Mouse (Mus musculus): Measurements from ENCODE around the gene Mrvi1. TPM values are rescaled to one million over a fixed set of nuclear protein-coding genes. Genes with fewer than 3 reads are reported as not detected.

Gene Mrvi1
- total RNA-seq, 4 experiments from 2014 or later, result 2.1 to 3.6 (median 3.3) TPM

- DNase-seq (ENCODE audit: low spot score in 2 of 2), result no peak
Measured at GRCm38 (mm10) chr7:110981036-110981435, 1.2 kb downstream of the Mrvi1 start.

DNA sequence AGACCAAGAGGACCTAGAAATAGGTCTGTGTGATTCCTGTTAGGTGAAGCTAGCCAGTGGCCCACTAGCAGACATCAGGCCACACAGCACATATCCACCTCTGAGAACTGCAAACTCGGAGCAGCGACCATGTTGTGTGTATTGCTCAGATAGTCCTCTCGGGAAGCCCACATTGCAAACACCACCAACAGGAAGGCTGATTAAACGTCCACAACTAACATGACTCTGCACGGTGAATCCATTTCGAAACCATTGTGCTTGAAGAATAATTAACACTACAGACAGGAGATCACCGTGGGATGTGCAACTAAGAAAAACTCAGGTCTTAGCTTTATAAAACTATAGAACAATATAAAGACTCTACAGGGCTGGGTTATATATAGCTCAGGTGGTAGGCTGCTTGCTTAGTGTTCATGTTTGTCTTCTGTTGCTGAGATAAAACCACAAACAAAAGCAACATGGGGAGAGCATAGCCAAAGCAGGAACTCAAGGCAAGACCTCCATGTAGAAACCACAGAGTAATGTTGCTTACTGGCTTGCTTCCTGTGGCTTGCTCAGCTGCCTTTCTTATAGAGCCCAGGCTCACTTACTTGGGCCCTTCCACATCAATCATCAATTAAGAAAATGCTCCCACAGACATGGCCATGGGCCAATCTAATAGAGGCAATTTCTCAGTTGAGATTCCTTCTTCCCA is 4.4 kb downstream of the Mrvi1 start:
- no peak for DNase-seq (ENCODE audit: low spot score in 2 of 2)

- DNase-seq (ENCODE audit: low spot score in 2 of 2), result no peak
Measured at GRCm38 (mm10) chr7:110973450-110973849, 8.8 kb downstream of the Mrvi1 start.

DNA sequence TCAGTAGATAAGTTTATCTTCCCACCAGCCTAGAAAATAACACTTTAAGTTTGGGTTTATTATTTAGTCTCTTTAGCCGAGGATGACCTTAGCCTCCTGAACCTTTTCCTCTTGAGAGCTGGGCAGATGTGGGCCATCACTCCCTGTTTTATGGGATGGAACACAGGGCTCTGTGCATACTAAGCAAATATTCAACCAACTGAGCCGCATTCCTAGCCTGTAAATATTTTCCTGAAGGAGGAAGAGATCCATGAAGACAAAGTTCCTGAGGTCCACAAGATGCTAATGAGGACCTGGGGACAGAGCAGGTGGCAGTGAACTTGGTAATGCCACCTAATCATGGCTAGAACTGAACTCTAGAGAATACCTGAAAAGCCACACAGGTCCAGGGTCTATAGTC is 9.5 kb downstream of the Mrvi1 start:
- no peak for DNase-seq (ENCODE audit: low spot score in 2 of 2)

DNA sequence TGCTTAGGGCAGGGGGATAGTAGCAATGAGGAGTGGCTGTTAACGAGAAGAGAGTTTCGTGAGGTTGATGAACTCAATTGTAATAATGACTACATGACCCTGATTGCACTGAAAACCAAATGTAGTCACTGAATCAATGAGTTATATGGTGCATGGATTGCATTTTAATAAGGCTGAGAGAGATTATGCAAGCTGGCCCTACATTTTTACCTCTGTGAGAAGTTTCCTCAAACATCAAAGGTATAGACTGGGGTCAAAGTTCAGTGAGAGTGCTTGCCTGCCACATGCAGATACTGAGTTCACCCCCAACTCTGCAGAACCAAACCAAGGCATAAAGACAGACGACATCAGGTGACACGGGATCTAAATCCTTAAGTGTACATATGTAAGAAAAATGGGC is 14.9 kb downstream of the Mrvi1 start:
- DNase-seq (ENCODE audit: low spot score in 2 of 2), result no peak

DNA sequence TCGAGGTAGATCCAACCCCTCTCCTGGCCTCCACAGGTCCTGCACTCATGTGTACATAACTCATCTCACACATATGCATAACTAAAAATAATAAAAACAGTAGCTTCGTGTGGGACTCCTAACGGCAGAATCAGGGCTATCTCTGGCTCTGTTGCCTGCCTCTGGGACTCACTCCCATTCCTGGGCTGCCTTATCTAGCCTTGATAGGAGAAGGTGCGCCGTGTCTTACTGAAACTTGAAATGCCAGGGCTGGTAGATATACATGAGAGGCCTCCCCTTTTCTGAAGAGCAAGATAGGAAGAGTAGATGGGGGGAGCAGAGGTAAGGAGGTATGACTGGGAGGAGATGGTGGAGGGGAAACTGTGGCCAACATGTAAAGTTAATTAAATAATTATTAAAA is 15.4 kb downstream of the Mrvi1 start:
- no peak for DNase-seq (ENCODE audit: low spot score in 2 of 2)

GRCm38 (mm10) chr7:110965387-110965786 is 16.9 kb downstream of the Mrvi1 start:
- no peak for DNase-seq (ENCODE audit: low spot score in 2 of 2)

GRCm38 (mm10) chr7:110963655-110963997 is 18.6 kb downstream of the Mrvi1 start:
- DNase-seq (ENCODE audit: low spot score in 2 of 2), result no peak

- no peak for DNase-seq (ENCODE audit: low spot score in 2 of 2)
Measured at GRCm38 (mm10) chr7:110962943-110963654, 19.2 kb downstream of the Mrvi1 start.

- DNase-seq (ENCODE audit: low spot score in 2 of 2), result no peak
Measured at GRCm38 (mm10) chr7:110962497-110962896, 19.8 kb downstream of the Mrvi1 start.

DNA sequence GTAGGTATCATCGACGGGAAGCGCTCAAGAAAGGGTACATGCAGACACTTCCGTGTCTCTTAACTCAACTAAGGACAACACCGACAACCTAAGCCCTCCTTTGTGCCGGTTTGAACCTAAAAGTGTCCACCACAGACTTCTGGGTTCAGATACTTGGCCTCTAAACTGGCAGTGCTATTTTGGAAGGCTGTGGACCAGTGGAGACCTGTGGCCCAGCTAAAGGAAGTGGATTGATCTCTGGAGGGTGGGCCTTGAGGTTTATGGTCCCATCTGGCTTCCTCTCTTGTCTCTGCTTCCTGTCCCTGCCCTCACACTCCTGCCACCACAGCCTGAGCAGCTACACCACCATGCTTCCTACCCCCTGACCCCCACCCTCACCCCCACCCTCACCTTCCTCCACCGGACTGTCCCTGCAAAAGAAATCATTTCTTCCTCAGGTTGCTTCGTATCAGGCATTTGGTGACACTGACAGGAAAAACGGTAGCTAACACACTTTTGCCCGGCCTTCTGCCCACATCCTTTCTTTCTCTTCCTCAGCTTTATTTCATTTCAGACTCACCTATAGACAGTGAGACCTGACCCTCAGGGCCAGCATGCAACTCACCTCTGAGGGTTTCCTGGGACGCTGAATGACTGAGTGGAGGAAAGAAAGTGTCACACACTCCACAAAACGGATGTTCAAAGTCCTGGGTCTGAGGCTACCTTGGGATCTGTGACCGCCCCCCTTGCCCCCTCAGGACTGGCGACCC is 25.7 kb downstream of the Mrvi1 start:
- no peak for DNase-seq (ENCODE audit: low spot score in 2 of 2)

- DNase-seq (ENCODE audit: low spot score in 2 of 2), result no peak
Measured at GRCm38 (mm10) chr7:110955576-110955975, 26.7 kb downstream of the Mrvi1 start.

DNA sequence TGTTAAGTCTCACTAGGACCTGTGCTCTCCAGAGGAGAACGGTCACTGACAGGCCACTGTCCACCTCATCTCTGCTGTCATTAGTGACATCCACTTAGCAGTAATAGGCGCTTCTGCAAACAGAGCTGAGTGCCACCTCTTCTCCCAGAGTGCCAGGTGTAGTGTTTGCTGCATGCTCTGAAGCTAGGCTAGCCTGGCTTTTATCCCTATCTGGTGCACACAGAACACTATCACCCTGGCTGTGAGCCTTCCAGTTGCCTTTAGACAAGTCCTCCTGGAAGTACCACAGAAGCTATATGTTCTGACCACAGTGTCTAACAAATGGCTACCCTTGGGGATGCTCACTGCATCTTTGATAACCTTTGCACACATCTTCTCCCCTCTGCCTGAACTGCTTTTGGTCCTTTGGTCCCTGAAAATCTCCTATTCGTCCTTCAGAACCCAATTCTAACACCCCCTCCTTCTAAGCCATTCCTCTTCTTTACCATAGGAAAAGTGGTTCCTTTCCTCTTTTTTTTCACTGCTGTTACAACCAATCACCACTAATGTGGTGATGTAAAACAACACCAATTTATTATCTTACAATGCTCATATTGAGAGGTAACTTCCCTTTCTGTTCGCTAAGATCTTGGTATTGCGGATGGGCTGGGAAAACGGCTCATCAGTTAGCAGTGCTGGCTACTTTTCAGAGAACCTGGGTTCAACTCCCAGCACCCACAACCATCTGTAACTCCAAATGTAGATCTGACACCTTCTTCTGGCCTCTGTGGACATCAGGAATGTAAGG is 28.0 kb downstream of the Mrvi1 start:
- DNase-seq (ENCODE audit: low spot score in 2 of 2), result no peak

DNA sequence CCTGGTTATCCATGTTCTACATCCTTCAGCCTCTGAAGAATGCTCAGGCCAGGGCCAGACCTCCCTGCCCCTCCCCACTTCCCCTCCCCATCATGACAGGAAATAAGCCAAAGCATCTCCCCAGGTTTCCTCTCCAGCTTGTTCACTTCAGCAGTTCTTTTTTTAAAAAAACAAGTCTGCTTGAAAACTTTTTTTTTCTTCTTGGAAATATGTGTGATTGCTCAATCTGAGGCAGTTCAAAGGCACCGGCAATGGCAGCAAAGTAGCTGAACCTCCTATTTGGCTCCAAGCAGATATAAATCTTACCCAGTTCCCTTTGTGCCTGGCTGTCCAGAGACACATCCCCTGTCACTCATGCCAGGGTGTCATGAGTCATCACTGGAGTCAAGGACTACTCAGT is 29.1 kb downstream of the Mrvi1 start:
- no peak for DNase-seq (ENCODE audit: low spot score in 2 of 2)

DNA sequence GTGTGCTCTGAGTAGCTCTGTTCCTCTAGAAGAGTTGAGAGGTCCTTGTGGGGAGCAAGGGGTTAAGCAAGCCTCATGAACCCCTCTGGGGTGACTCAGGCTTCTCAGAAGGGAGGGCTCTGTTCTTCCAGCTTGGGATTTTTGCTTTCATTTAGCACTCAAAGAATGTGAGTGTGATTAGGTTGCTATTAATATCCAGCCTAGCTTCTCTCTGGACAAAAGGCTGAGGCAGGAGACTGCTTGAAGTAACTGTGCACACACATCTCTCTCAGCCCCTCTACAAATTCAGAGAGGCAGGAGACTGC is 31.7 kb downstream of the Mrvi1 start:
- DNase-seq (ENCODE audit: low spot score in 2 of 2), result no peak

- no peak for DNase-seq (ENCODE audit: low spot score in 2 of 2)
Measured at GRCm38 (mm10) chr7:110949785-110950620, 32.3 kb downstream of the Mrvi1 start.

- no peak for DNase-seq (ENCODE audit: low spot score in 2 of 2)
Measured at GRCm38 (mm10) chr7:110948579-110948978, 33.7 kb downstream of the Mrvi1 start.

DNA sequence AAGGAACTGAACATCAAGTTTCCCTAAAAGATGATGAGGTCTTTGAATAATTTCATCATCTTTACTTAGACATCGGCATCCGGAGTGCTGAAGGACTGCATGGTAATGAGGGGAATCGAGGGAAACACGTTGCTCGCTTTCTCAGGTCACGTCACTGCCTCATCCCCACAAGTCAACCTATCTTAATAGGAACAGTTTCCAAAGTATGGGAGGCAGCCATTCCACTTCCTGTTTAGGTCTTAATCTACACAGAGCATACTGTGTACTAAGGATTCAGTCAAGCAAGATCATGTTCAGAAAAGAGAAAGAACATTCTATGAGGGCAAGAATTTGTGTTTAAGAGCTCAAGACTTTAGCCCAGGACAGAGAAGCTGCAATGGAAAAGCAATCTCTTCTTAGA is 34.6 kb downstream of the Mrvi1 start:
- DNase-seq (ENCODE audit: low spot score in 2 of 2), result no peak

DNA sequence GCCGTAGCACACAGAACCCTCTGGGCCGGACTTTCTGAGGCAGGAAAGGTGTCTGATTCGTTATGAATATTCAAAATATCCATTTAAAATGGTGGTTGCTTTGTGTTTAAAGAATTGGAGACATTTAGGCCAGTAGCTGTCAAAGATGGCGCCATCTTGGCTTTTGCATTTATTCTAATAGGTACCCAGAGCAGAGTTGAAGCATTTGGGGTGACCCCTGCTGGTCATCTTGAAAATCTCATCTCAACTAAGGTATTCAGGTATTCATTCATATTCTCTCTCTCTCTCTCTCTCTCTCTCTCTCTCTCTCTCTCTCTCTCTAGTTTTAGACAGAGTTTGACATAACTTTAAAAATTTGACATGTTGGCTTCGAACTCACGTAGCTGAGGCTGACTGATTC is 35.5 kb downstream of the Mrvi1 start:
- DNase-seq (ENCODE audit: low spot score in 2 of 2), result no peak

GRCm38 (mm10) chr7:110944321-110944720 is 37.9 kb downstream of the Mrvi1 start:
- no peak for DNase-seq (ENCODE audit: low spot score in 2 of 2)

Measured in left cerebral cortex, adult 8-10 months (tissue).